Mouse (Mus musculus) retina, postnatal 1 day (tissue): ENCODE measurements around the gene C530025M09Rik.

ENCODE experiments used
- DNase-seq: peaks from one replicate; pipeline ENCODE4 v3.0.0-alpha.2; 2012

Gene C530025M09Rik

GRCm38 (mm10) chr2:149798613-149799012 is 32.4 kb downstream of the C530025M09Rik start:
- peak; percentile 85 for DNase-seq
